Comparison of ENCODE assay signal across 8 mouse cellular contexts in genomic region chr4:117551144-117552000, GRCm38 (mm10). TPM values are rescaled to one million over a fixed set of nuclear protein-coding genes. Genes with fewer than 3 reads are reported as not detected.
DNase-seq lines count a peak whose midpoint lies in the region; ATAC-seq and TF ChIP-seq lines count a peak whose summit lies in the region.

No protein-coding gene starts in this region.

- 53% methylated on average over 8 of the region's 8 CpGs for WGBS in hindbrain, embryonic 13.5 days
- WGBS in liver, embryonic 11.5 days, result 53% methylated on average over 8 of the region's 8 CpGs

- TF ChIP-seq CTCF in MEL (IDR thresholded peaks at IDR 0.05 in 2 of 3, conservative IDR thresholded peaks at IDR 0.05 in 1 of 3; ENCODE audit: control insufficient read depth in 1 of 3, insufficient read depth in 1 of 3, low read depth in 2 of 3, low read length in 3 of 3, poor library complexity in 1 of 3, severe bottlenecking in 1 of 3), result no peak

- no peak for ATAC-seq in hindbrain, embryonic 13.5 days (ENCODE audit: low FRiP score)
- no peak for ATAC-seq in liver, embryonic 11.5 days (replicated peaks; ENCODE audit: low FRiP score)

- no peak for TF ChIP-seq POLR2A in MEL (IDR thresholded peaks at IDR 0.05; ENCODE audit: control insufficient read depth in 1 of 2, insufficient read depth in 1 of 2, low read depth in 1 of 2, low read length in 2 of 2, poor library complexity in 1 of 2)

- H3K4me1 ChIP-seq in MEL (ENCODE audit: control insufficient read depth in 1 of 2, insufficient read depth in 2 of 2, low read length in 2 of 2), result peaks cover 2 to 34% of the 10 kb centered on the region in 2 experiments; a peak in 3 of 4 replicates
- peaks cover 39% of the 10 kb centered on the region for H3K4me1 ChIP-seq in hindbrain, embryonic 13.5 days (replicated peaks)
- peaks cover 14% of the 10 kb centered on the region for H3K4me1 ChIP-seq in liver, embryonic 11.5 days (replicated peaks; ENCODE audit: control insufficient read depth, insufficient read depth, low read length)

- H3K4me3 ChIP-seq in MEL (ENCODE audit: control insufficient read depth in 1 of 2, insufficient read depth in 1 of 2, low read depth in 2 of 2, low read length in 2 of 2), result peak overlapping the region; percentile 78 to 80
- peak overlapping the region; percentile 90 for H3K4me3 ChIP-seq in hindbrain, embryonic 13.5 days
- H3K4me3 ChIP-seq in liver, embryonic 11.5 days (ENCODE audit: low read depth, low read length), result peak overlapping the region; percentile 96

- no peak for TF ChIP-seq EP300 in MEL (IDR thresholded peaks at IDR 0.05; ENCODE audit: low read depth in 1 of 2, low read length in 2 of 2)

- no peak overlapping the region; the same call in 1 of the 2 replicates for H3K9ac ChIP-seq in MEL (ENCODE audit: control insufficient read depth, low read depth, low read length, poor library complexity, severe bottlenecking)
- peak overlapping the region; percentile 88 for H3K9ac ChIP-seq in hindbrain, embryonic 13.5 days
- no peak overlapping the region for H3K9ac ChIP-seq in liver, embryonic 11.5 days (ENCODE audit: low read depth, low read length)

- peaks cover 10% of the 10 kb centered on the region for H3K79me2 ChIP-seq in MEL (ENCODE audit: control insufficient read depth, insufficient read depth, low read length, poor library complexity)

- no peaks in the 10 kb centered on the region for H3K27me3 ChIP-seq in MEL (ENCODE audit: control insufficient read depth in 1 of 2, insufficient read depth in 2 of 2, low read length in 2 of 2)
- H3K27me3 ChIP-seq in hindbrain, embryonic 13.5 days, result no peaks in the 10 kb centered on the region
- H3K27me3 ChIP-seq in liver, embryonic 11.5 days (replicated peaks; ENCODE audit: control insufficient read depth, insufficient read depth, low read length), result no peaks in the 10 kb centered on the region

- H3K27ac ChIP-seq in MEL (ENCODE audit: control insufficient read depth, low read depth, low read length), result no peak overlapping the region
- H3K27ac ChIP-seq in hindbrain, embryonic 13.5 days, result no peak overlapping the region
- H3K27ac ChIP-seq in liver, embryonic 11.5 days (ENCODE audit: low read depth, low read length), result no peak overlapping the region

- H3K9me3 ChIP-seq in MEL (replicated peaks; ENCODE audit: insufficient read depth, low read length), result no peaks in the 10 kb centered on the region
- H3K9me3 ChIP-seq in hindbrain, embryonic 13.5 days, result no peaks in the 10 kb centered on the region
- no peaks in the 10 kb centered on the region for H3K9me3 ChIP-seq in liver, embryonic 11.5 days (ENCODE audit: control insufficient read depth, low read length)

- no peak for TF ChIP-seq RAD21 in MEL (IDR thresholded peaks at IDR 0.05; ENCODE audit: low read depth, low read length)

- peak overlapping the region; percentile 88 for H3K4me2 ChIP-seq in hindbrain, embryonic 13.5 days
- peak overlapping the region; percentile 96 for H3K4me2 ChIP-seq in liver, embryonic 11.5 days

- H3K36me3 ChIP-seq in MEL (ENCODE audit: control insufficient read depth in 1 of 2, insufficient read depth in 2 of 2, low read length in 2 of 2), result peaks cover 0 to 30% of the 10 kb centered on the region in 2 experiments; a peak in 2 of 4 replicates
- no peaks in the 10 kb centered on the region for H3K36me3 ChIP-seq in hindbrain, embryonic 13.5 days
- no peaks in the 10 kb centered on the region for H3K36me3 ChIP-seq in liver, embryonic 11.5 days (ENCODE audit: control insufficient read depth, insufficient read depth, low read length)

- DNase-seq in adrenal gland, postnatal 14 days, result peak; percentile 18
- DNase-seq in adrenal gland, adult 8-10 months, result no peak
- DNase-seq in MEL (ENCODE audit: low read depth, low spot score), result peak; percentile 43
- no peak for DNase-seq in liver, embryonic 11.5 days (ENCODE audit: low spot score)
- no peak for DNase-seq in urinary bladder, adult 18-20 months (ENCODE audit: low spot score in 2 of 2)
- DNase-seq in right cerebral cortex, postnatal 25 days, result no peak
- DNase-seq in adrenal gland, adult 18-20 months (ENCODE audit: low spot score in 2 of 2), result no peak

TF ChIP-seq in MEL, 35 proteins besides CTCF, POLR2A, EP300 and RAD21:
- TF ChIP-seq E2F4 (IDR thresholded peaks at IDR 0.05; ENCODE audit: borderline replicate concordance, low read depth, low read length) (no peak), GATA1 (IDR thresholded peaks at IDR 0.05; ENCODE audit: low read depth, low read length) (no peak), TAL1 (IDR thresholded peaks at IDR 0.05; ENCODE audit: low read length) (no peak), TCF12 (IDR thresholded peaks at IDR 0.05; ENCODE audit: low read depth, low read length) (no peak)

RNA-seq across cellular contexts. Expression of gene Eri3, which starts 1.2 kb away (rescaled TPM):
- total RNA-seq in adrenal gland, postnatal 14 days (2021), result 65.3 and 70.7 TPM in 2 replicates
- total RNA-seq in adrenal gland, adult 8-10 months (2022), result 100 to 1,000 TPM in 1 of 4 experiments, 10 to 100 TPM in 3; 73.0 to 105 (median 81.5) TPM
- total RNA-seq in MEL (2012; rRNA removed), result 34.9 and 36.7 TPM in 2 replicates
- 10 to 100 TPM in 1 of 2 experiments, not detected in 1; 63.9 TPM for polyA plus RNA-seq in MEL (2012; ENCODE audit: insufficient read depth in 1 of 2, insufficient read length in 2 of 2, low read depth in 1 of 2, low replicate concordance in 2 of 2, missing spikeins in 1 of 2)
- 205 and 214 TPM in 2 replicates for polyA plus RNA-seq in hindbrain, embryonic 13.5 days (2015; fragmentation: Nextera tagmentation; extraction: Ambion mirVana)
- polyA plus RNA-seq in liver, embryonic 11.5 days (2014; fragmentation: Nextera tagmentation; extraction: Ambion mirVana), result 88.1 and 89.9 TPM in 2 replicates
- total RNA-seq in adrenal gland, adult 18-20 months (2021), result 10 to 100 TPM; 57.5 to 61.4 TPM

RNA-seq across cellular contexts. Expression of gene Rnf220, which starts 54.5 kb away (rescaled TPM):
- total RNA-seq in adrenal gland, postnatal 14 days (2021), result 68.8 and 93.7 TPM in 2 replicates
- total RNA-seq in adrenal gland, adult 8-10 months (2022), result 100 to 1,000 TPM in 3 of 4 experiments, 10 to 100 TPM in 1; 95.3 to 135 (median 115) TPM
- 111 and 121 TPM in 2 replicates for total RNA-seq in MEL (2012; rRNA removed)
- 100 to 1,000 TPM in 1 of 2 experiments, not detected in 1; 201 TPM for polyA plus RNA-seq in MEL (2012; ENCODE audit: insufficient read depth in 1 of 2, insufficient read length in 2 of 2, low read depth in 1 of 2, low replicate concordance in 2 of 2, missing spikeins in 1 of 2)
- 102 and 106 TPM in 2 replicates for polyA plus RNA-seq in hindbrain, embryonic 13.5 days (2015; fragmentation: Nextera tagmentation; extraction: Ambion mirVana)
- polyA plus RNA-seq in liver, embryonic 11.5 days (2014; fragmentation: Nextera tagmentation; extraction: Ambion mirVana), result 63.6 and 70.9 TPM in 2 replicates
- total RNA-seq in adrenal gland, adult 18-20 months (2021), result 10 to 100 TPM; 61.6 to 80.0 TPM

Comparison
In these comparisons a context has a peak if more than half of its experiments do, and no peak if none do; other contexts are left out.
1. DNase-seq: peak in adrenal gland, postnatal 14 days (single experiment) and MEL (single experiment); none in adrenal gland, adult 8-10 months (single experiment), liver, embryonic 11.5 days (single experiment), urinary bladder, adult 18-20 months (0 of 2), right cerebral cortex, postnatal 25 days (single experiment) and adrenal gland, adult 18-20 months (0 of 2).
2. Peak in every context shown above with its lines, with median percentiles within 50 percentile points of each other: H3K4me3 ChIP-seq.